Mouse (Mus musculus) liver, postnatal 0 days (tissue): ENCODE results near the gene Foxd1.

Experiments
- CTCF ChIP-seq: sonication (generic); IDR thresholded peaks from 2 replicates; pipeline ENCODE4 v1.5.1; 2016; ENCODE audit warnings: antibody characterized with exemption, low read depth
- EP300 ChIP-seq: IDR thresholded peaks from 2 replicates; pipeline ENCODE4 v1.6.1; 2016; ENCODE audit warnings: antibody characterized with exemption, low read depth, mild to moderate bottlenecking

GRCm38 (mm10) chr13:98357433-98358423 is 3.7 kb downstream of the Foxd1 start:
- TF ChIP-seq CTCF (no peak), EP300 (no peak)
